ENCODE assay signal across 18 mouse cellular contexts in the genomic region with DNA sequence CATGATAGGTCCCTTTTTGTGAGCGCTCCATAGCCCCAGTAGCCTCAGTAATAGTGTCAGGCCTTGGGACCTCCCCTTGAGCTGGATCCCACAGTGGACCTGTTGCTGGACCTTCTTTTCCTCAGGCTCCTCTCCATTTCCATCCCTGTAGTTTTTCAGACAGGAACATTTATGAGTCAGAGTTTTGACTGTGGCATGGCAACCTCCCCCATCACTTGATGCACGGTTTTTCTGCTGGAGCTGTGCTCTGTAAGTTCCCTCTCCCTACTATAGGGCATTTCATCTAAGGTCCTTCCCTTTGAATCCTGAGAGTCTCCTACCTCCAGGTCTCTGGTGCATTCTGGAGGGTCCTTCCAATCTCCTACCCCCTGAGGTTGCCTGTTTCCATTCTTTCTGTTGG.
"Had no signal": no experiment of that assay in that cellular context is flagged by ENCODE, and none has a peak within 500 bp of the region (broad histone marks: within the 10 kb centered on the region; RNA-seq: fewer than 3 reads in every experiment).

No protein-coding gene starts in this region.

- H3K9ac ChIP-seq: liver, embryonic 14.5 days; lung, embryonic 14.5 days; neural tube, embryonic 13.5 days; neural tube, embryonic 15.5 days had no signal

- H3K4me1 ChIP-seq: midbrain, embryonic 10.5 days; neural tube, embryonic 13.5 days; neural tube, embryonic 15.5 days had no signal

- H3K9me3 ChIP-seq: midbrain, embryonic 10.5 days; neural tube, embryonic 13.5 days; neural tube, embryonic 15.5 days had no signal

- H3K4me2 ChIP-seq: lung, embryonic 14.5 days; neural tube, embryonic 13.5 days; neural tube, embryonic 15.5 days had no signal

- H3K27me3 ChIP-seq: neural tube, embryonic 13.5 days; neural tube, embryonic 15.5 days had no signal

- ATAC-seq: midbrain, embryonic 16.5 days had no signal

- H3K27ac ChIP-seq: liver, embryonic 14.5 days; midbrain, embryonic 10.5 days; neural tube, embryonic 13.5 days; neural tube, embryonic 15.5 days had no signal

- H3K4me3 ChIP-seq: midbrain, embryonic 10.5 days; myocyte; neural tube, embryonic 13.5 days; neural tube, embryonic 15.5 days had no signal

- H3K36me3 ChIP-seq: midbrain, embryonic 10.5 days; neural tube, embryonic 13.5 days; neural tube, embryonic 15.5 days had no signal

- DNase-seq: lung, adult 18-20 months; lung, embryonic 14.5 days; lung, postnatal 10 days; lung, postnatal 4 days; midbrain, embryonic 14.5 days; retina, postnatal 1 day; right cerebral cortex, postnatal 25 days; right cerebral cortex, postnatal 4 days; spleen, adult 18-20 months; thymus, adult 18-20 months; thymus, postnatal 14 days; thymus, postnatal 36 days had no signal
